Mouse (Mus musculus) skeletal muscle tissue, adult 2 months (tissue): ENCODE data around the gene Zfp42.
"Not testable (repeated sequence)": the region's sequence is repeated elsewhere in the genome, so short reads cannot be mapped to it uniquely, and the experiment has no call there.

Source experiments
- DNase-seq: peaks from one replicate; pipeline ENCODE4 v3.0.0-alpha.2; 2012; ENCODE audit warnings: low read depth, low spot score

Zfp42 gene

DNA sequence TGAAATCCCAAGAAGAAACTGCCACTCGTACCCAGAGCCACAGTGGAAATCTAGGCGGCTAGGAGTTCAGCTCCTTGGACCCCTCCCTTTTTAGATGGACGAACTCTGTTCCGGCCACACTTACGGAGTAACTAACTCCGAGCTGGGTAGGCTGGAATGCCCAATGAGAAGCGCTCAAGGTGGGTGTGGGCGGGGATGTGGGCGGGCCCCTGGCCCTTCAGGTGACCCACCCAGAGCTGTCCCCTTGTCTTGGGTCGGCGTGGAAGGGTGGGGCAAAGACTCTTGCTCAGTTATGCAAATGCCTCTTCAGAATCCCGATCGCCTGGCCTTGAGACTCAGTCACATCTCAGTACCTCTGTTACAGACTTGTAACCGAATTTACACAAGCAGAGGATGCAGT, at the start of gene Zfp42:
TSS of gene Zfp42 (minus strand) at position 85 of the 400 bp plus-strand sequence.
- no peak for DNase-seq

DNA sequence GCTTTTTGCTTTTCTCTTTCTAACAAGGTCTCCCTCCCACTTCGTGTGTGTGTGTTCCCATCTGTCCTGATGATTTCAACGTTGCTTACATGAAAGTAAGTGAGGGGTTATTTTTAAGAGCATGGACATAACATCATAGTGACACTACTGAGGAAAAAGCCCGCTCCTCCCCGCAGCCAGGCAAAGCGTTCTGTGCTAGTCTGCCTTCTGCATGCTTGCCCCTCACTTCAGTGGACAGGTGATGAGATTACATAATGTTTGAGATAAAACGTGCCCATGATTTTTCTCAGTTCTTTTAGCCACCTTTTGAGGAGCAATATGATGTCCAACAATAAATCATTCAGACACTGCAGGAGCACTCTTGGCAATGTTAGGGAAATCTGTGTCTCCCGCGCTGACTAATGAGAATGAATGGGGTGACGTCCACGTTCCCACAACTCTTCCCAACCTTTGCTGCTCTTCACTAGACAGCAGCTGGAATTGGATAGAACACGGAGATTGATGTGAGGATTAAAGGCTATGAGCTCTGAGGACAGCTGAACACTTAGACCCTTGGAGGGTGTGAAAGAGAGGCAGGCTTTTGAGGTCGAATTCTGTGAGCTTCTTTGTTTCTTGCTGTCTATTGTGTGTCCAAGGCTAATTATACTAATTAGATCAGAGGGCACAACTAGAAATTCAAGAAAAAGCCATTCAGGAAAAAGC, 49.4 kb upstream of the Zfp42 start:
- no peak for DNase-seq

- not testable (repeated sequence) for DNase-seq
Measured at GRCm38 (mm10) chr8:43352241-43352640, 45.5 kb upstream of the Zfp42 start.

DNA sequence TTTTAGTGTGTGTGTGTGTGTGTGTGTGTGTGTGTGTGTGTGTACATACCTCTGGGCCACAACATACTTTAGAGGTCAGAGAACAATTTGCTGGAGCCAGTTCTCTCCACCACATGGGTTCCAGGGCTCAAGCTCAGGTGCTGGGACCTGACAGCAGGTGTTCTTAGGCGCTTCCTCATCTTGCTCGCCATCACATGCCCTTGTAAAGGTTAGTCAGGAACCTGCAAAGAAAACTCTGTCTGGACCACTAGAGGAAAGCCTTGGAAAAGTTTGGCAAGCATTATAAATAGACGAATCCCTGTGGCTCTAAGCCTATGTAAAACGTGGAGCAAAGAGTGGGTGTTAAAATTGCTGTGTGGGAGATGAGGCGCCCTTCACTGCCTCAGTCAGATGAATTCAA, 31.8 kb upstream of the Zfp42 start:
- DNase-seq = no peak

DNA sequence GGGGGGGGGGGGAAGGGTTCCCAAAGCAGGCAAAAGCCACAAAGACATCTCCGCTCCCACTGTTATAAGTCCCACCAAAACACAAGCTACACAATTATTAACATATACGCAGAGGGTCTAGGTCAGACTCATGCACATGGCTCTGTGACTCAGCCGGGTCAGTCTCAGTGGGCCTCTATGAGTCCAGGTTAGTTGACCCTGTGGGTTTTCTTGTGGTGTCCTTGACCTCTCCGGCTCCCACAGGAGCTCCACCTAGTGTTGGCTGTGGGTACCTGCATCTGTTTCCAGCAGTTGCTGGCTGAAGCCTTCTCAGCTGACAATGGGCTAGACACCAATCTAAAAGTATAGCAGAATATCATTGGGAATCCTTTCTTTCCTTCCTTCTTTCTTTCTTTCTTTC, 26.7 kb upstream of the Zfp42 start:
- no peak for DNase-seq

DNA sequence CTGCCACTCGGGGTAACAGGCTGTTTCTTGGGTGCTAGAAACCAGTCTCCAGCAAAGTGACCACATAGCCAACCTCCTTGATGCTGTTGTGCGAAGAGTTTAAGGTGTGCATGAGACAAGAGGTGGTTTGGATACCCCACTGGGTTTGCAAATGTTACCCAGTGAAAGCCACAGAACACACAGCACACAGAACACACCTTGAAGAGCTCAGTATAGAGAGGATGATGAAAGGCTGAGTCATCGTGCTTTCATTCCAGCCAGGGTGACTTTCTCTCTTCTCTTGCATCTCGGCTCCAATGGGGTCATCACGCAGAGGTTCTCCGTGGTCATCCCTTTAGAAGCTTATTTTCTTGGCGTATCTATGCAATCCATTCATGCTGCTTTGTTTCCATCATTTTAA, 24.9 kb upstream of the Zfp42 start:
- no peak for DNase-seq

- no peak for DNase-seq
Measured at GRCm38 (mm10) chr8:43329913-43330705, 23.3 kb upstream of the Zfp42 start.

DNA sequence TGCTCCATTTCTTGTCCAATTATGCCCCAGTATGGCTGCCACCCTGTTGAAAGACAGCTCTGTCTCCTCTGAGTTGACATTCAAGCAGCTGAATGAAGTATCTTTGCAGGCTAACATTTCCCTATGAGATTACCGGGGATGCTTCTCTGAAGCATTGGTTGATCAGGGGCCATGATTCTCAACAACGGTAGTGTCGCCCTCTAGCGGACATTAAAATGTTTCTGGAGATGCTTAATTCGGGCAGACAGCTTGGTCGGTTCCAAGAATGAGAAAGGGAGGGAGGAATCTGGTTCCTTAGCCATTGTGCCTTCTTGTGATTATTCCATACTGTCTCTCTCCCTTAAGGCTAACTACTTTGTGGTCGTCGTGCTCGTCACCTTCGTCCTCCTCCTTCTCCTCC, 21.9 kb upstream of the Zfp42 start:
- no peak for DNase-seq

GRCm38 (mm10) chr8:43320771-43321170, 14.0 kb upstream of the Zfp42 start:
- no peak for DNase-seq

DNA sequence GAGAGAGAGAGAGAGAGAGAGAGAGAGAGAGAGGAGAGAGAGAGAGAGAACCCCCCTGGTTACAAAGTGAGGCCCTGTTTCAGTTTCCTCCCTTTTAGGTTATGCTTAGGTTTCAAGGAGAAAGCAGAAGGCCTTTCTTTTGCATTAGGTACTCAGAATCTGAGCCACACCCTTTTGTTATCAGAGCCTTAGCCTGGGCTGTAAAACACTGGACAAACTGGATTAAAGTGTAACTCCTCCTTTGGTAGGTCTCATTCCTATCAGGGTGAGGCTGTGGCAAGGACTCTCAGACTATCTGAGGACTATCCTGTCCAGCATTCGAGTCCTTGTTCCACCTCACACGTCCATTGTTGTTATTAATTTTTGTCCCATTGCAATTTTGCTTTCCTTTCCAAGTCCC, 1.4 kb upstream of the Zfp42 start:
- no peak for DNase-seq

- no peak for DNase-seq
Measured at GRCm38 (mm10) chr8:43305676-43306075, 1.1 kb downstream of the Zfp42 start.

DNA sequence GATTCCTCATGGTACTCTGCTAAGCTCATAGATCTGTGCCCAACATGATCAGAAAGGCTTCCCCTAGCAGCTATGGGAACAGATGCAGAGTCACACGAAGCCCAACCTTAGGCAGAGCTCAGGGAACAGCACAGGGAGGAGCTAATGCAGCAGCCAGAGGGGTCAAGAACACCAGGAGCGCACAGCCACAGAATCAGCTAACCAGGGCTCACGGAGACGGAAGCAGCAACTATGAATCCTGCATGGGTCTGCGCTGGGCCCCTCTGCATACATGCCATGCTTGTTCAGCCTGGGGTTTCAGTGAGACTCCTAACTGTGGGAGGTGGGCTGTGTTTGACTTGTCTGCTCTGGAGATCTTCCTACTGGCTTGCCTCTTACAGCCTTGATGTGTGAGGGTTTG, 7.0 kb downstream of the Zfp42 start:
- DNase-seq = no peak

DNA sequence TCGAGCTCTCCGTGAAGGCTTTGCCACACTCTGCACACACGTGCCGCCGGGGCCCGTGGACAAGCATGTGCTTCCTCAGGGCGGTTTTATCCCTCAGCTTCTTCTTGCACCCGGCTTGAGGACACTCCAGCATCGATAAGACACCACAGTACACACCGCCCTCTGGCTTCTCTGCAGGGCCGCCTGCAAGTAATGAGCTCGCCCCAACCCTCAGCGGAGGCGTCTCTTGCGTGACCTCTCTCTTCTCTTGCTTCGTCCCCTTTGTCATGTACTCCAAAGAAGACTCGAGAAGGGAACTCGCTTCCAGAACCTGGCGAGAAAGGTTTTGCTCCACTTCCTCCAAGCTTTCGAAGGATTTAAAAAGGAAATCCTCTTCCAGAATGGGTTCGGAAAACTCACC, 11.0 kb downstream of the Zfp42 start:
- no peak for DNase-seq

DNA sequence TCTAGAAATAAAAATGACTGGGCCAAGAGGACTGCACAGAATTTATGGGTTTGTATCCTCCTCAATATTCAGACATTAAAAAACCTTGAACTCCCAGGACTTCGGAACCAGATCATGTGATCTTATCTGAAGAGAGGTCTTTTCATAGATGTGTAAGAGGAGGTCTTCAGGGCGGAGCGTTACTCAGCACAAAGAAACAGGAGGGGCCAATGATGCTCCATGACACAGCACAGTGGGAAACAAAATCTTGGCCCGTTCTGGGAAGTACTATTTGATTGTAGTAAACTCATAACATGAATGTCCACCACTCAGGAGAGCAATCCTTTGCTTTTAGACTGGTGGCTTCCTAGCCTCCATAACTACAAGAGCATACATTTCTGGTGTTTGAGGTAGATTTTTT, 12.6 kb downstream of the Zfp42 start:
- no peak for DNase-seq

- no peak for DNase-seq
Measured at GRCm38 (mm10) chr8:43290424-43291111, 16.2 kb downstream of the Zfp42 start.

DNA sequence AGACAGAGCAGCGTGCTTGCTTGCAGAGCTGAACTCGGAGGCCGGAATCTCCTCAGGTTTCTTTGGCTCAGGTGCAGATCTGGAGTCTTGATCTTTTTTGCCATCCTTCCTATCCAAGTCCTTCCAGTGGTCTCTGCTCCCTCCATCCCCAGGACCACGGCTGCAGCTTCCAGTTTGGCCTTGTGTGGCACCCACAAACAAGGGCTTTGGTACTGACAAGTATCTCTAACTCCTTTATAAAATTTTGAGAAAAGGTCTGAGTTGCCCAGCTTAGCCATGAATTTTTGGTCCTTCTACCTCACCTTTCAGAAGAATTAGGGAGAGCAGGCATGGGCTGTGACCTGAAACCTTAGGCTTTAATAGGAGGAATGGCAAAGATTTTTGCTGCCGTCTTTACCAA, 17.0 kb downstream of the Zfp42 start:
- DNase-seq = no peak

DNA sequence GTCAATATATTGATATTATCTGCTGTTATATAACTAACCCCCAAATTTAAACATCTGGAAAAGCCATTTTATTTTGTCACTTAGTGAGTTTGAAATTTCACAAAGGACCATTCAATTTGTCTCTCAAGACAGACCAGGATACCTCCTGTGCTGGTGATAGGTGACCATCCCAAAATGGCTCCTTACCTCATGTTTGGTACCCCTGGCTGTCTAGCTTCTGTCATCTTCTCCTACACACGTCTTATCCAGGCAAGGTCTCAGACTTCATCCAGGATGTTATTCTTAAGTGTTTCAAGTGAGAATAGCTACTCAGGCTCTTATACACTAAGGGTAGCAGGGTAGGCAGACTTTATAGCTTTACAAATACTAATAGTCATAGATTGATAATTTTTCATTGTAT, 17.9 kb downstream of the Zfp42 start:
- DNase-seq = no peak

DNA sequence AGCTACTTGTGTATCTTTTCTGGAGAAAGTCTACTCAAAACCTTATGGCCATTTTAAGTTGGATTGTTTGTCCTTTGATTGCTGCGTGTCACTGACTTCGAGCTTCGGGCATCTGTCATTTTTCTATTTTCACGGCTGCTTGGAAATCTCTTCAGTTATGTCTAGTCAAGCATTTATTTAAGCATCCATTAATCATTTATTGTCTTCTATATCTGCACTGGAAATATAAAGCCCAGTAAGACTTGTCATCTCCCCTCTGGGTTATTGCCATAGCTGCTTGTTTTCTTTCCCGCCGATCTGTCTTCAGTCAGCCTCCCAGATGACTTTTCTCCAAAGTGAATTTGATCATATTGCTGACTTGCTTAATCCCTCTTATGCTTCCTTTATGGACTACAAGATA, 19.3 kb downstream of the Zfp42 start:
- DNase-seq = no peak

DNA sequence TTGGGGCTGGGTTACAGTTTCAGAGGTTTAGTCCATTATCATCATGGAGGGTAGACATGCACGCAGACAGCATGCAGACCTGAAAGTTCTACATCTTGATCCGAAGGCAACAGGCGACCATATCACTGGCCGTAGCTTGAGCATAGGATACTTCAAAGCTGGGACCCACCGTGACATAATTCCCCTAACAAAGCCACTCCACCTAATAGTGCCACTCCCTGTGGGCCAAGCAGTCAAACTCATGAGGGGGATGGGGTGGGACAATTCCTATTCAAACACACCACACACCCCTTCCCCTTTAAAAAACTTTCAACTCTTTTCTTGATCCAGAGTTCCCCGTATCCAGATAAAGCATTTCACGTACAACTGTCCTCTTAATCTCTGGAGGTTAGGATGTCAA, 23.5 kb downstream of the Zfp42 start:
- DNase-seq = no peak

- no peak for DNase-seq
Measured at GRCm38 (mm10) chr8:43278397-43278796, 28.4 kb downstream of the Zfp42 start.

- no peak for DNase-seq
Measured at GRCm38 (mm10) chr8:43260961-43261360, 45.8 kb downstream of the Zfp42 start.

- no peak for DNase-seq
Measured at GRCm38 (mm10) chr8:43257886-43258285, 48.9 kb downstream of the Zfp42 start.

- no peak for DNase-seq
Measured at GRCm38 (mm10) chr8:43255695-43256094, 51.1 kb downstream of the Zfp42 start.
